Mouse (Mus musculus) left cerebral cortex, postnatal 10 days (tissue): Measurements from ENCODE around the gene Abcc2. TPM values are rescaled to one million over a fixed set of nuclear protein-coding genes. Genes with fewer than 3 reads are reported as not detected.

Experiments used
- DNase-seq, 2 experiments: peaks; one replicate each; pipeline ENCODE4 v3.0.0; 2021 to 2022; ENCODE audit warnings: low spot score in 2 of 2, mixed read lengths in 1 of 2; ENCODE audit errors: extremely low spot score in 1 of 2
- intact Hi-C: fragments of 180-260 bp; cut with DNase I; formaldehyde crosslinking; loops from one replicate; pipeline ENCODE4 v1.15.1; 2025
- total RNA-seq, 2 experiments: library from RNA; stranded (reverse); gene quantifications; 2 replicates each; pipeline ENCODE4 v1.2.3; 2021

The Abcc2 gene
- under 1 TPM; 0.16 to 0.32 TPM for total RNA-seq

GRCm38 (mm10) chr19:43781980-43782379 is at the start of gene Abcc2:
Abcc2 (plus strand) TSS chr19:43782192.
- intact Hi-C loops = no loop called here

GRCm38 (mm10) chr19:43738409-43738808 is 43.6 kb upstream of the Abcc2 start:
- no peak for DNase-seq
- intact Hi-C loops = loop anchor here (10.0 kb wide), 1 partner anchor 326 kb away; the partner anchor contains the start of gene Erlin1

More at GRCm38 (mm10) chr19:43781980-43782379, at the start of gene Abcc2:
- DNase-seq = no peak

GRCm38 (mm10) chr19:43743401-43743800 is 38.6 kb upstream of the Abcc2 start:
- intact Hi-C loops = no loop called here
- DNase-seq = no peak

- DNase-seq = no peak
- intact Hi-C loops = no loop called here
These were observed 36.3 kb upstream of the Abcc2 start for GRCm38 (mm10) chr19:43745740-43746139.

- intact Hi-C loops = no loop called here
- no peak for DNase-seq
These were observed 34.1 kb upstream of the Abcc2 start for GRCm38 (mm10) chr19:43747877-43748276.

GRCm38 (mm10) chr19:43750008-43750407 is 32.0 kb upstream of the Abcc2 start:
- DNase-seq = no peak
- intact Hi-C loops = loop anchor here (10.0 kb wide), 1 partner anchor 195 kb away; the partner anchor contains the start of gene Dnmbp

GRCm38 (mm10) chr19:43752489-43753225 is 29.3 kb upstream of the Abcc2 start, which contains the start of the genes Cutc and Cox15:
Cutc (plus strand) TSS chr19:43752996.
Cox15 (minus strand) TSS chr19:43753000.
- intact Hi-C loops = loop anchor here (10.0 kb wide), 1 partner anchor 192 kb away; the partner anchor contains the start of gene Dnmbp

GRCm38 (mm10) chr19:43753226-43753835 is 28.7 kb upstream of the Abcc2 start:
- DNase-seq = peak; percentile 80 to 93
- intact Hi-C loops = loop anchor here (10.0 kb wide), 1 partner anchor 191 kb away; the partner anchor contains the start of gene Dnmbp

More at GRCm38 (mm10) chr19:43752489-43753225, 29.3 kb upstream of the Abcc2 start, which contains the start of the genes Cutc and Cox15:
- DNase-seq = peak; percentile 92 to 98

GRCm38 (mm10) chr19:43754237-43754636 is 27.8 kb upstream of the Abcc2 start:
- intact Hi-C loops = loop anchor here (10.0 kb wide), 1 partner anchor 191 kb away; the partner anchor contains the start of gene Dnmbp
- no peak for DNase-seq

GRCm38 (mm10) chr19:43754872-43755271 is 27.1 kb upstream of the Abcc2 start:
- DNase-seq = no peak
- intact Hi-C loops = loop anchor here (10.0 kb wide), 1 partner anchor 190 kb away; the partner anchor contains the start of gene Dnmbp

- intact Hi-C loops = no loop called here
- peak in 1 of 2 experiments; percentile 72 for DNase-seq
These were observed 21.5 kb upstream of the Abcc2 start for GRCm38 (mm10) chr19:43760504-43760903.

GRCm38 (mm10) chr19:43761543-43762256 is 20.3 kb upstream of the Abcc2 start:
- DNase-seq = no peak
- intact Hi-C loops = no loop called here

GRCm38 (mm10) chr19:43762410-43762809 is 19.6 kb upstream of the Abcc2 start:
- DNase-seq = no peak
- intact Hi-C loops = no loop called here

GRCm38 (mm10) chr19:43766451-43766850 is 15.5 kb upstream of the Abcc2 start:
- DNase-seq = no peak
- intact Hi-C loops = no loop called here

GRCm38 (mm10) chr19:43767549-43768322 is 14.3 kb upstream of the Abcc2 start:
- intact Hi-C loops = no loop called here

GRCm38 (mm10) chr19:43769366-43769960 is 12.5 kb upstream of the Abcc2 start:
- no peak for DNase-seq
- intact Hi-C loops = no loop called here

More at GRCm38 (mm10) chr19:43767549-43768322, 14.3 kb upstream of the Abcc2 start:
- no peak for DNase-seq

- intact Hi-C loops = no loop called here
- DNase-seq = no peak
These were observed 11.4 kb upstream of the Abcc2 start for GRCm38 (mm10) chr19:43770584-43770983.

- intact Hi-C loops = no loop called here
- DNase-seq = no peak
These were observed 10.5 kb upstream of the Abcc2 start for GRCm38 (mm10) chr19:43771499-43771969.
